In the genomic region with DNA sequence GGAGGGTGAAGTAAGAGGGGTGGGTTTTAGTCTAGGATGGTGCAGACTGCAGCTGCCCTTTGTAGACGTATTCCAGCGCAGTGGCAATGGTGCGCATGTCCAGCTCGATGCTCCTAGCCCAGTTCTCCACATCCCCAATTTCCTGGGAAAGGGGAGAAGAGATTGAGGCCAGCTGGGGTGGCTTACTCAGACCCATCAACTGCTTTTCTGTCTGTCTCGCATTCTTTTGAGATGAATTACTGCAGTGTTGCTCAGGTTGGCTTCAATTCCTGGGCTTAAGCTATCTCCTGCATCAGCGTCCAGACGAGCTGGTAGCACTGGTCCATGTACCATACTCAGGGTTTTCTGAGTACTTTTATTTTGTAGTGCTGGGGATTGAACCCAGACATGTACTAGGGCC, we compare ENCODE assay signal across 1 mouse cellular context.
TF ChIP-seq lines count a peak whose summit lies in the region.

No protein-coding gene starts in this region.

TF ChIP-seq in myocyte, 11 proteins besides CTCF, POLR2A, EP300 and RAD21 (continued from another document):
- peak in 1 of 3 experiments; percentile 37 for TF ChIP-seq MYOD1 (IDR thresholded peaks at IDR 0.05; ENCODE audit: control insufficient read depth in 1 of 3, insufficient read length in 2 of 3, low read depth in 2 of 3)
- no peak for TF ChIP-seq TCF12 (IDR thresholded peaks at IDR 0.05; ENCODE audit: insufficient read depth, poor library complexity, severe bottlenecking)
- TF ChIP-seq REST (IDR thresholded peaks at IDR 0.05; ENCODE audit: insufficient read depth, insufficient read length) = no peak
- no peak for TF ChIP-seq TCF3 (IDR thresholded peaks at IDR 0.05; ENCODE audit: insufficient read length, low read depth)
